Mouse (Mus musculus): ENCODE results near the gene Clybl. TPM values are rescaled to one million over a fixed set of nuclear protein-coding genes. Genes with fewer than 3 reads are reported as not detected.

Clybl gene
- polyA plus RNA-seq, 1 experiment from 2014 or later: 17.5 TPM

GRCm38 (mm10) chr14:122281072-122281634 is 99.6 kb downstream of the Clybl start:
- H3K4me2 ChIP-seq: peak overlapping the region; percentile 27; the same call in 1 of the 2 replicates
- peak overlapping the region; percentile 9 for H3K27ac ChIP-seq (replicated peaks)
- H3K4me1 ChIP-seq (replicated peaks): 0 out of 2 replicates have a peak, but pooled peaks cover 5% of the 10 kb centered on the region
- H3K9me3 ChIP-seq: no peaks in the 10 kb centered on the region
- ATAC-seq (ENCODE audit: low FRiP score, low read depth): 0 out of 2 replicates have a peak, but pooled peaks have one; percentile 19
- WGBS: 24% methylated on average over 9 of the region's 9 CpGs
- H3K27me3 ChIP-seq: peaks cover 39% of the 10 kb centered on the region
- H3K36me3 ChIP-seq: no peaks in the 10 kb centered on the region
- no peak overlapping the region for H3K9ac ChIP-seq
- H3K4me3 ChIP-seq: peak overlapping the region; percentile 3; the same call in 1 of the 2 replicates

- H3K36me3 ChIP-seq: no peaks in the 10 kb centered on the region
- H3K4me2 ChIP-seq: no peak overlapping the region
- no peaks in the 10 kb centered on the region for H3K9me3 ChIP-seq
- H3K9ac ChIP-seq: no peak overlapping the region
- H3K27ac ChIP-seq (replicated peaks): no peak overlapping the region
- peaks cover 30% of the 10 kb centered on the region for H3K27me3 ChIP-seq
- ATAC-seq (ENCODE audit: low FRiP score, low read depth): no peak
- 0 out of 2 replicates have a peak, but pooled peaks cover 5% of the 10 kb centered on the region for H3K4me1 ChIP-seq (replicated peaks)
- 92% methylated on average over 5 of the region's 5 CpGs for WGBS
- no peak overlapping the region for H3K4me3 ChIP-seq
Observed at GRCm38 (mm10) chr14:122283959-122284358, 102.5 kb downstream of the Clybl start.

GRCm38 (mm10) chr14:122296399-122296798 is 114.9 kb downstream of the Clybl start:
- no peaks in the 10 kb centered on the region for H3K36me3 ChIP-seq
- no peak for ATAC-seq (ENCODE audit: low FRiP score, low read depth)
- H3K4me2 ChIP-seq: no peak overlapping the region
- no peaks in the 10 kb centered on the region for H3K9me3 ChIP-seq
- H3K27me3 ChIP-seq: no peaks in the 10 kb centered on the region
- no peak overlapping the region for H3K27ac ChIP-seq (replicated peaks)
- WGBS: 55% methylated on average over 4 of the region's 4 CpGs
- H3K4me1 ChIP-seq (replicated peaks): 0 out of 2 replicates have a peak, but pooled peaks cover 1% of the 10 kb centered on the region
- H3K9ac ChIP-seq: no peak overlapping the region
- no peak overlapping the region for H3K4me3 ChIP-seq

- Histone ChIP-seq H3K4me1 (replicated peaks) (no peaks in the 10 kb centered on the region), H3K4me2 (no peak overlapping the region), H3K27ac (replicated peaks) (no peak overlapping the region), H3K36me3 (no peaks in the 10 kb centered on the region), H3K4me3 (no peak overlapping the region), H3K9ac (no peak overlapping the region), H3K9me3 (no peaks in the 10 kb centered on the region), H3K27me3 (no peaks in the 10 kb centered on the region)
- 54% methylated on average over 2 of the region's 2 CpGs for WGBS
- ATAC-seq (ENCODE audit: low FRiP score, low read depth): no peak
Observed at GRCm38 (mm10) chr14:122296864-122297263, 115.4 kb downstream of the Clybl start.

GRCm38 (mm10) chr14:122297386-122298109 is 116.0 kb downstream of the Clybl start:
- Histone ChIP-seq H3K9me3 (no peaks in the 10 kb centered on the region), H3K9ac (no peak overlapping the region), H3K4me3 (no peak overlapping the region), H3K27ac (replicated peaks) (no peak overlapping the region), H3K27me3 (no peaks in the 10 kb centered on the region), H3K4me2 (no peak overlapping the region), H3K4me1 (replicated peaks) (no peaks in the 10 kb centered on the region), H3K36me3 (no peaks in the 10 kb centered on the region)
- WGBS: 47% methylated on average over 11 of the region's 11 CpGs
- ATAC-seq (ENCODE audit: low FRiP score, low read depth): no peak

- no peak for ATAC-seq (ENCODE audit: low FRiP score, low read depth)
- no peaks in the 10 kb centered on the region; the same call in 1 of the 2 replicates for H3K4me1 ChIP-seq (replicated peaks)
- no peak overlapping the region for H3K4me3 ChIP-seq
- H3K9ac ChIP-seq: no peak overlapping the region
- no peak overlapping the region for H3K27ac ChIP-seq (replicated peaks)
- H3K4me2 ChIP-seq: no peak overlapping the region
- no peaks in the 10 kb centered on the region for H3K36me3 ChIP-seq
- no peaks in the 10 kb centered on the region for H3K27me3 ChIP-seq
- H3K9me3 ChIP-seq: no peaks in the 10 kb centered on the region
- WGBS: 86% methylated on average over 11 of the region's 11 CpGs
Observed at GRCm38 (mm10) chr14:122300261-122300660, 118.8 kb downstream of the Clybl start.

GRCm38 (mm10) chr14:122303821-122304220 is 122.3 kb downstream of the Clybl start:
- H3K4me3 ChIP-seq: no peak overlapping the region
- no peak for ATAC-seq (ENCODE audit: low FRiP score, low read depth)
- H3K9ac ChIP-seq: no peak overlapping the region
- WGBS: 68% methylated on average over 1 of the region's 1 CpGs
- no peak overlapping the region for H3K27ac ChIP-seq (replicated peaks)
- H3K27me3 ChIP-seq: no peaks in the 10 kb centered on the region
- H3K4me1 ChIP-seq (replicated peaks): no peaks in the 10 kb centered on the region; the same call in 1 of the 2 replicates
- no peaks in the 10 kb centered on the region for H3K36me3 ChIP-seq
- no peak overlapping the region for H3K4me2 ChIP-seq
- no peaks in the 10 kb centered on the region for H3K9me3 ChIP-seq

- ATAC-seq (ENCODE audit: low FRiP score, low read depth): no peak
- WGBS: 45% methylated on average over 8 of the region's 8 CpGs
- H3K27me3 ChIP-seq: no peaks in the 10 kb centered on the region
Observed at GRCm38 (mm10) chr14:122305132-122305531, 123.6 kb downstream of the Clybl start.

GRCm38 (mm10) chr14:122312415-122312814 is 130.9 kb downstream of the Clybl start:
- Histone ChIP-seq H3K27me3 (no peaks in the 10 kb centered on the region), H3K4me3 (no peak overlapping the region), H3K9me3 (no peaks in the 10 kb centered on the region), H3K4me2 (no peak overlapping the region), H3K36me3 (no peaks in the 10 kb centered on the region), H3K27ac (replicated peaks) (no peak overlapping the region), H3K4me1 (replicated peaks) (no peaks in the 10 kb centered on the region), H3K9ac (no peak overlapping the region)
- 92% methylated on average over 6 of the region's 6 CpGs for WGBS
- ATAC-seq (ENCODE audit: low FRiP score, low read depth): no peak

More at GRCm38 (mm10) chr14:122305132-122305531, 123.6 kb downstream of the Clybl start:
- H3K4me3 ChIP-seq: no peak overlapping the region
- H3K27ac ChIP-seq (replicated peaks): no peak overlapping the region
- H3K9ac ChIP-seq: no peak overlapping the region
- H3K4me1 ChIP-seq (replicated peaks): no peaks in the 10 kb centered on the region; the same call in 1 of the 2 replicates
- H3K4me2 ChIP-seq: no peak overlapping the region
- H3K36me3 ChIP-seq: no peaks in the 10 kb centered on the region
- H3K9me3 ChIP-seq: no peaks in the 10 kb centered on the region

GRCm38 (mm10) chr14:122313328-122313727 is 131.8 kb downstream of the Clybl start:
- no peaks in the 10 kb centered on the region for H3K9me3 ChIP-seq
- no peaks in the 10 kb centered on the region for H3K27me3 ChIP-seq
- no peaks in the 10 kb centered on the region for H3K4me1 ChIP-seq (replicated peaks)
- no peaks in the 10 kb centered on the region for H3K36me3 ChIP-seq
- no peak overlapping the region for H3K27ac ChIP-seq (replicated peaks)
- WGBS: 90% methylated on average over 4 of the region's 4 CpGs
- H3K4me3 ChIP-seq: no peak overlapping the region
- H3K9ac ChIP-seq: no peak overlapping the region
- no peak overlapping the region for H3K4me2 ChIP-seq
- no peak for ATAC-seq (ENCODE audit: low FRiP score, low read depth)

GRCm38 (mm10) chr14:122315743-122316142 is 134.2 kb downstream of the Clybl start:
- WGBS: 94% methylated on average over 12 of the region's 12 CpGs
- no peak for ATAC-seq (ENCODE audit: low FRiP score, low read depth)

GRCm38 (mm10) chr14:122322136-122322535 is 140.6 kb downstream of the Clybl start:
- 38% methylated on average over 5 of the region's 5 CpGs for WGBS
- no peak for ATAC-seq (ENCODE audit: low FRiP score, low read depth)

More at GRCm38 (mm10) chr14:122315743-122316142, 134.2 kb downstream of the Clybl start:
- H3K4me1 ChIP-seq (replicated peaks): no peaks in the 10 kb centered on the region
- H3K27ac ChIP-seq (replicated peaks): no peak overlapping the region
- no peak overlapping the region for H3K4me2 ChIP-seq
- no peaks in the 10 kb centered on the region for H3K27me3 ChIP-seq
- no peak overlapping the region for H3K9ac ChIP-seq
- no peak overlapping the region for H3K4me3 ChIP-seq
- no peaks in the 10 kb centered on the region for H3K36me3 ChIP-seq
- no peaks in the 10 kb centered on the region for H3K9me3 ChIP-seq

More at GRCm38 (mm10) chr14:122322136-122322535, 140.6 kb downstream of the Clybl start:
- H3K27me3 ChIP-seq: no peaks in the 10 kb centered on the region
- no peaks in the 10 kb centered on the region for H3K36me3 ChIP-seq
- no peak overlapping the region for H3K4me2 ChIP-seq
- no peak overlapping the region for H3K4me3 ChIP-seq
- no peak overlapping the region for H3K27ac ChIP-seq (replicated peaks)
- H3K9me3 ChIP-seq: no peaks in the 10 kb centered on the region
- no peaks in the 10 kb centered on the region for H3K4me1 ChIP-seq (replicated peaks)
- no peak overlapping the region for H3K9ac ChIP-seq
